11 mouse cellular contexts compared by ENCODE assay signal in genomic region chr4:116159912-116160311, GRCm38 (mm10). TPM values are rescaled to one million over a fixed set of nuclear protein-coding genes. Genes with fewer than 3 reads are reported as not detected.
DNase-seq lines count a peak whose midpoint lies in the region; ATAC-seq and TF ChIP-seq lines count a peak whose summit lies in the region.
"Had no signal": no experiment of that assay in that cellular context is flagged by ENCODE, and none has a peak within 500 bp of the region (broad histone marks: within the 10 kb centered on the region; RNA-seq: fewer than 3 reads in every experiment).

No protein-coding gene starts in this region.

- DNase-seq in cerebellum, postnatal 10 days: peak; percentile 75 to 79
- DNase-seq in layer of hippocampus, postnatal 10 days (ENCODE audit: low spot score in 2 of 2): peak; percentile 54 to 59
- no peak for DNase-seq in layer of hippocampus, adult 8-10 months (ENCODE audit: low spot score in 2 of 2)
- DNase-seq in urinary bladder, postnatal 25 days (ENCODE audit: low spot score): no peak
- no peak for DNase-seq in frontal cortex, postnatal 25 days (ENCODE audit: low spot score in 2 of 2)

- peaks cover 2% of the 10 kb centered on the region for H3K4me1 ChIP-seq in cortical plate, adult 2 months (ENCODE audit: control insufficient read depth, insufficient read depth, low read length)

- peak overlapping the region; percentile 63; the same call in 1 of the 2 replicates for H3K27ac ChIP-seq in cortical plate, adult 2 months (ENCODE audit: insufficient read depth, low read length)
- H3K27ac ChIP-seq: liver, embryonic 15.5 days; stomach, embryonic 15.5 days had no signal

- TF ChIP-seq POLR2A in cortical plate, adult 2 months (IDR thresholded peaks at IDR 0.05; ENCODE audit: extremely low read depth, insufficient read depth, low read length): no peak

- H3K4me3 ChIP-seq in cortical plate, adult 2 months (ENCODE audit: insufficient read depth, low read length): no peak overlapping the region
- H3K4me3 ChIP-seq: liver, embryonic 15.5 days; stomach, embryonic 15.5 days had no signal

- TF ChIP-seq CTCF in cortical plate, adult 2 months (IDR thresholded peaks at IDR 0.05; ENCODE audit: extremely low read depth, insufficient read depth, low read length): peak; percentile 54

- no peak for ATAC-seq in cerebellum, adult (ENCODE audit: insufficient number of reproducible peaks, low FRiP score, low TSS enrichment)
- ATAC-seq in megakaryocyte-erythroid progenitor cell, adult 5-6 weeks (replicated peaks; ENCODE audit: low FRiP score, low TSS enrichment, poor library complexity, severe bottlenecking): peak; percentile 52

RNA-seq across cellular contexts. Expression of gene Tspan1, which starts 7.5 kb away (rescaled TPM):
- under 1 TPM in 1 of 2 experiments, not detected in 1; 0.27 TPM for total RNA-seq in layer of hippocampus, postnatal 10 days (2021)
- total RNA-seq in layer of hippocampus, adult 8-10 months (2022): not detected
- 0.26 and 0.27 TPM in 2 replicates for polyA plus RNA-seq in cortical plate, adult 2 months (2012; rRNA removed)
- total RNA-seq in megakaryocyte-erythroid progenitor cell, adult 5-6 weeks (2014; fragmentation: Nextera tagmentation): not detected in 2 replicates
- total RNA-seq in megakaryocyte-erythroid progenitor cell, adult 5-6 weeks (2017): not detected in 2 replicates
- polyA plus RNA-seq: liver, embryonic 15.5 days had no signal

RNA-seq across cellular contexts. Expression of gene Lurap1, which starts 8.8 kb away (rescaled TPM):
- total RNA-seq in layer of hippocampus, postnatal 10 days (2021): 10 to 100 TPM; 23.5 to 29.6 TPM
- 10 to 100 TPM; 21.9 to 23.7 (median 23.3) TPM for total RNA-seq in layer of hippocampus, adult 8-10 months (2022)
- 14.2 TPM in 2 replicates for polyA plus RNA-seq in cortical plate, adult 2 months (2012; rRNA removed)
- total RNA-seq in megakaryocyte-erythroid progenitor cell, adult 5-6 weeks (2014; fragmentation: Nextera tagmentation): not detected in 2 replicates
- 0.14 and 0.15 TPM in 2 replicates for total RNA-seq in megakaryocyte-erythroid progenitor cell, adult 5-6 weeks (2017)

RNA-seq across cellular contexts. Expression of gene 1700042G07Rik, which starts 13.3 kb away (rescaled TPM):
- not detected for total RNA-seq in layer of hippocampus, postnatal 10 days (2021)
- not detected for total RNA-seq in layer of hippocampus, adult 8-10 months (2022)
- polyA plus RNA-seq in cortical plate, adult 2 months (2012; rRNA removed): not detected in 2 replicates
- not detected in 2 replicates for total RNA-seq in megakaryocyte-erythroid progenitor cell, adult 5-6 weeks (2014; fragmentation: Nextera tagmentation)
- total RNA-seq in megakaryocyte-erythroid progenitor cell, adult 5-6 weeks (2017): not detected in 2 replicates
- polyA plus RNA-seq: C2C12; liver, embryonic 15.5 days; stomach, embryonic 15.5 days had no signal

RNA-seq across cellular contexts. Expression of gene Gm49337, which starts 13.3 kb away (rescaled TPM):
- total RNA-seq in layer of hippocampus, postnatal 10 days (2021): not detected
- total RNA-seq in layer of hippocampus, adult 8-10 months (2022): 1 to 10 TPM in 1 of 4 experiments, under 1 TPM in 1, not detected in 2; 0.96 to 4.1 TPM
- polyA plus RNA-seq in cortical plate, adult 2 months (2012; rRNA removed): not detected in 2 replicates
- total RNA-seq in megakaryocyte-erythroid progenitor cell, adult 5-6 weeks (2014; fragmentation: Nextera tagmentation): not detected in 2 replicates
- total RNA-seq in megakaryocyte-erythroid progenitor cell, adult 5-6 weeks (2017): not detected in 2 replicates
- polyA plus RNA-seq: C2C12; liver, embryonic 15.5 days; stomach, embryonic 15.5 days had no signal

RNA-seq across cellular contexts. Expression of gene Pomgnt1, which starts 36.3 kb away (rescaled TPM):
- total RNA-seq in layer of hippocampus, postnatal 10 days (2021): 10 to 100 TPM; 72.8 to 76.9 TPM
- 10 to 100 TPM; 69.7 to 76.0 (median 72.0) TPM for total RNA-seq in layer of hippocampus, adult 8-10 months (2022)
- polyA plus RNA-seq in cortical plate, adult 2 months (2012; rRNA removed): 80.3 and 84.4 TPM in 2 replicates
- 26.4 and 31.7 TPM in 2 replicates for total RNA-seq in megakaryocyte-erythroid progenitor cell, adult 5-6 weeks (2014; fragmentation: Nextera tagmentation)
- 15.0 and 26.1 TPM in 2 replicates for total RNA-seq in megakaryocyte-erythroid progenitor cell, adult 5-6 weeks (2017)

Comparison
In these comparisons a context has a peak if more than half of its experiments do, and no peak if none do; other contexts are left out.
1. DNase-seq: peak in cerebellum, postnatal 10 days (2 of 2) and layer of hippocampus, postnatal 10 days (2 of 2); none in layer of hippocampus, adult 8-10 months (0 of 2), urinary bladder, postnatal 25 days (single experiment) and frontal cortex, postnatal 25 days (0 of 2).
2. RNA of gene Lurap1, which starts 8.8 kb away (total RNA-seq): 23.5 to 29.6 TPM in layer of hippocampus, postnatal 10 days and 21.9 to 23.7 TPM in layer of hippocampus, adult 8-10 months; 0.14 to 0.15 TPM in megakaryocyte-erythroid progenitor cell, adult 5-6 weeks; every median in the first group is over 10 times any median in the second.